Mouse (Mus musculus): ENCODE data around the gene Armc9. TPM values are rescaled to one million over a fixed set of nuclear protein-coding genes. Genes with fewer than 3 reads are reported as not detected.
A peak's percentile ranks its signal among the peaks of the same experiment; 100 is the strongest.

Gene Armc9
- polyA plus RNA-seq, 1 experiment from 2014 or later = 13.7 TPM

- no peak for ATAC-seq (ENCODE audit: extremely low read depth, insufficient number of reproducible peaks, low FRiP score, low TSS enrichment)
- no peak overlapping the region for H3K4me2 ChIP-seq
- H3K9me3 ChIP-seq = no peaks in the 10 kb centered on the region
- 82% methylated on average over 8 of the region's 8 CpGs for WGBS
- peaks cover 19% of the 10 kb centered on the region for H3K4me1 ChIP-seq
- H3K4me3 ChIP-seq = no peak overlapping the region
- no peaks in the 10 kb centered on the region for H3K27me3 ChIP-seq (replicated peaks)
- H3K36me3 ChIP-seq = no peaks in the 10 kb centered on the region
- no peak overlapping the region for H3K27ac ChIP-seq (replicated peaks)
- H3K9ac ChIP-seq = no peak overlapping the region
Observed at GRCm38 (mm10) chr1:86228653-86229052, 74.1 kb downstream of the Armc9 start.

- Histone ChIP-seq H3K36me3 (no peaks in the 10 kb centered on the region), H3K9me3 (no peaks in the 10 kb centered on the region), H3K4me2 (no peak overlapping the region), H3K9ac (no peak overlapping the region), H3K27me3 (replicated peaks) (no peaks in the 10 kb centered on the region), H3K4me3 (no peak overlapping the region), H3K27ac (replicated peaks) (no peak overlapping the region), H3K4me1 (peaks cover 25% of the 10 kb centered on the region)
- WGBS = 76% methylated on average over 9 of the region's 9 CpGs
- ATAC-seq (ENCODE audit: extremely low read depth, insufficient number of reproducible peaks, low FRiP score, low TSS enrichment) = no peak
Observed at GRCm38 (mm10) chr1:86229184-86229829, 74.7 kb downstream of the Armc9 start.

GRCm38 (mm10) chr1:86232631-86233030, 78.1 kb downstream of the Armc9 start:
- peak; percentile 44; the same call in 1 of the 2 replicates for ATAC-seq (ENCODE audit: extremely low read depth, insufficient number of reproducible peaks, low FRiP score, low TSS enrichment)

GRCm38 (mm10) chr1:86233808-86234207, 79.2 kb downstream of the Armc9 start:
- H3K27ac ChIP-seq (replicated peaks) = no peak overlapping the region
- no peak overlapping the region; the same call in 1 of the 2 replicates for H3K9ac ChIP-seq
- WGBS = 46% methylated on average over 4 of the region's 4 CpGs
- no peaks in the 10 kb centered on the region for H3K9me3 ChIP-seq
- H3K27me3 ChIP-seq (replicated peaks) = no peaks in the 10 kb centered on the region
- no peak overlapping the region for H3K4me3 ChIP-seq
- H3K4me1 ChIP-seq = peaks cover 41% of the 10 kb centered on the region
- H3K4me2 ChIP-seq = no peak overlapping the region
- no peak for ATAC-seq (ENCODE audit: extremely low read depth, insufficient number of reproducible peaks, low FRiP score, low TSS enrichment)
- no peaks in the 10 kb centered on the region for H3K36me3 ChIP-seq

More at GRCm38 (mm10) chr1:86232631-86233030, 78.1 kb downstream of the Armc9 start:
- 40% methylated on average over 5 of the region's 5 CpGs for WGBS
- Histone ChIP-seq H3K4me3 (no peak overlapping the region), H3K36me3 (no peaks in the 10 kb centered on the region), H3K27ac (replicated peaks) (peak overlapping the region; percentile 51), H3K9me3 (no peaks in the 10 kb centered on the region), H3K4me2 (no peak overlapping the region), H3K27me3 (replicated peaks) (no peaks in the 10 kb centered on the region), H3K9ac (no peak overlapping the region), H3K4me1 (peaks cover 36% of the 10 kb centered on the region)

GRCm38 (mm10) chr1:86235118-86235517, 80.5 kb downstream of the Armc9 start:
- WGBS = 40% methylated on average over 10 of the region's 10 CpGs
- no peak for ATAC-seq (ENCODE audit: extremely low read depth, insufficient number of reproducible peaks, low FRiP score, low TSS enrichment)
- H3K36me3 ChIP-seq = no peaks in the 10 kb centered on the region
- peaks cover 48% of the 10 kb centered on the region for H3K4me1 ChIP-seq
- H3K27me3 ChIP-seq (replicated peaks) = no peaks in the 10 kb centered on the region
- H3K9me3 ChIP-seq = no peaks in the 10 kb centered on the region
- H3K4me3 ChIP-seq = no peak overlapping the region
- H3K9ac ChIP-seq = no peak overlapping the region
- no peak overlapping the region for H3K4me2 ChIP-seq
- no peak overlapping the region for H3K27ac ChIP-seq (replicated peaks)

- no peaks in the 10 kb centered on the region for H3K36me3 ChIP-seq
- no peaks in the 10 kb centered on the region for H3K9me3 ChIP-seq
- WGBS = 83% methylated on average over 10 of the region's 10 CpGs
- H3K4me2 ChIP-seq = no peak overlapping the region
- H3K27ac ChIP-seq (replicated peaks) = no peak overlapping the region
- no peaks in the 10 kb centered on the region for H3K27me3 ChIP-seq (replicated peaks)
- no peak overlapping the region for H3K9ac ChIP-seq
- peaks cover 61% of the 10 kb centered on the region for H3K4me1 ChIP-seq
- H3K4me3 ChIP-seq = no peak overlapping the region
- no peak for ATAC-seq (ENCODE audit: extremely low read depth, insufficient number of reproducible peaks, low FRiP score, low TSS enrichment)
Observed at GRCm38 (mm10) chr1:86236442-86236841, 81.9 kb downstream of the Armc9 start.

GRCm38 (mm10) chr1:86239010-86239409, 84.4 kb downstream of the Armc9 start:
- no peaks in the 10 kb centered on the region for H3K27me3 ChIP-seq (replicated peaks)
- no peak overlapping the region for H3K27ac ChIP-seq (replicated peaks)
- no peaks in the 10 kb centered on the region for H3K36me3 ChIP-seq
- no peak overlapping the region for H3K9ac ChIP-seq
- H3K4me1 ChIP-seq = peaks cover 51% of the 10 kb centered on the region
- no peaks in the 10 kb centered on the region for H3K9me3 ChIP-seq
- WGBS = 57% methylated on average over 8 of the region's 8 CpGs
- H3K4me2 ChIP-seq = no peak overlapping the region
- H3K4me3 ChIP-seq = no peak overlapping the region
- ATAC-seq (ENCODE audit: extremely low read depth, insufficient number of reproducible peaks, low FRiP score, low TSS enrichment) = no peak

GRCm38 (mm10) chr1:86239871-86240270, 85.3 kb downstream of the Armc9 start:
- 85% methylated on average over 6 of the region's 6 CpGs for WGBS
- H3K9ac ChIP-seq = no peak overlapping the region
- no peak for ATAC-seq (ENCODE audit: extremely low read depth, insufficient number of reproducible peaks, low FRiP score, low TSS enrichment)
- H3K36me3 ChIP-seq = no peaks in the 10 kb centered on the region
- H3K9me3 ChIP-seq = no peaks in the 10 kb centered on the region
- H3K4me2 ChIP-seq = no peak overlapping the region
- H3K27ac ChIP-seq (replicated peaks) = no peak overlapping the region
- no peaks in the 10 kb centered on the region for H3K27me3 ChIP-seq (replicated peaks)
- H3K4me1 ChIP-seq = peaks cover 49% of the 10 kb centered on the region
- H3K4me3 ChIP-seq = no peak overlapping the region

- H3K4me2 ChIP-seq = no peak overlapping the region
- no peaks in the 10 kb centered on the region for H3K27me3 ChIP-seq (replicated peaks)
- no peak overlapping the region; the same call in 1 of the 2 replicates for H3K27ac ChIP-seq (replicated peaks)
- no peak overlapping the region for H3K9ac ChIP-seq
- no peaks in the 10 kb centered on the region for H3K36me3 ChIP-seq
- H3K4me1 ChIP-seq = peaks cover 43% of the 10 kb centered on the region
- no peak for ATAC-seq (ENCODE audit: extremely low read depth, insufficient number of reproducible peaks, low FRiP score, low TSS enrichment)
- no peaks in the 10 kb centered on the region for H3K9me3 ChIP-seq
- H3K4me3 ChIP-seq = no peak overlapping the region
- WGBS = 48% methylated on average over 2 of the region's 2 CpGs
Observed at GRCm38 (mm10) chr1:86240959-86241358, 86.4 kb downstream of the Armc9 start.

GRCm38 (mm10) chr1:86243490-86243889, 88.9 kb downstream of the Armc9 start:
- no peaks in the 10 kb centered on the region for H3K27me3 ChIP-seq (replicated peaks)
- no peak overlapping the region for H3K4me3 ChIP-seq
- no peak overlapping the region; the same call in 1 of the 2 replicates for H3K9ac ChIP-seq
- ATAC-seq (ENCODE audit: extremely low read depth, insufficient number of reproducible peaks, low FRiP score, low TSS enrichment) = no peak
- H3K4me2 ChIP-seq = no peak overlapping the region
- H3K27ac ChIP-seq (replicated peaks) = peak overlapping the region; percentile 61
- H3K9me3 ChIP-seq = no peaks in the 10 kb centered on the region
- H3K4me1 ChIP-seq = peaks cover 60% of the 10 kb centered on the region
- no peaks in the 10 kb centered on the region for H3K36me3 ChIP-seq
- WGBS = 12% methylated on average over 6 of the region's 6 CpGs

GRCm38 (mm10) chr1:86245301-86246085, 90.9 kb downstream of the Armc9 start:
- no peak overlapping the region for H3K9ac ChIP-seq
- no peaks in the 10 kb centered on the region for H3K9me3 ChIP-seq
- peaks cover 53% of the 10 kb centered on the region for H3K4me1 ChIP-seq
- no peak for ATAC-seq (ENCODE audit: extremely low read depth, insufficient number of reproducible peaks, low FRiP score, low TSS enrichment)
- WGBS = 77% methylated on average over 6 of the region's 6 CpGs
- peaks cover 7% of the 10 kb centered on the region; the same call in 1 of the 2 replicates for H3K36me3 ChIP-seq
- no peaks in the 10 kb centered on the region for H3K27me3 ChIP-seq (replicated peaks)
- no peak overlapping the region for H3K27ac ChIP-seq (replicated peaks)
- no peak overlapping the region for H3K4me2 ChIP-seq
- no peak overlapping the region for H3K4me3 ChIP-seq

Measured in heart, embryonic 13.5 days (tissue).